Mouse (Mus musculus): Measurements from ENCODE around the gene Map3k11. TPM values are rescaled to one million over a fixed set of nuclear protein-coding genes. Genes with fewer than 3 reads are reported as not detected.

Map3k11 gene
- 37.8 and 40.1 TPM in 2 replicates for polyA plus RNA-seq (2015; fragmentation: Nextera tagmentation; extraction: Ambion mirVana)

GRCm38 (mm10) chr19:5688200-5689087, at the start of gene Map3k11, which contains the start of gene Pcnx3:
Gene Map3k11 (plus strand): TSS chr19:5688742.
Gene Pcnx3 (minus strand): TSS chr19:5688908.
- WGBS = under 1% methylated on average over 68 of the region's 69 CpGs
- peaks cover 23% of the 10 kb centered on the region for H3K36me3 ChIP-seq (ENCODE audit: control insufficient read depth, insufficient read depth, low read length)
- peak; percentile 93 for ATAC-seq (ENCODE audit: low read depth)
- H3K27me3 ChIP-seq (ENCODE audit: control insufficient read depth, insufficient read depth, low read depth, low read length) = no peaks in the 10 kb centered on the region
- H3K9ac ChIP-seq (ENCODE audit: low read length) = peak within 1 kb of the TSS; percentile 90
- H3K27ac ChIP-seq (ENCODE audit: low read length) = peak within 1 kb of the TSS; percentile 94
- peaks cover 29% of the 10 kb centered on the region for H3K4me1 ChIP-seq (replicated peaks; ENCODE audit: control insufficient read depth, insufficient read depth, low read length)
- no peaks in the 10 kb centered on the region for H3K9me3 ChIP-seq (ENCODE audit: control insufficient read depth, low read length)
- peak within 1 kb of the TSS; percentile 86 for H3K4me2 ChIP-seq (ENCODE audit: low read depth, low read length)
- H3K4me3 ChIP-seq (ENCODE audit: low read length) = peak within 1 kb of the TSS; percentile 87

- Histone ChIP-seq H3K9me3 (ENCODE audit: control insufficient read depth, low read length) (no peaks in the 10 kb centered on the region), H3K9ac (ENCODE audit: low read length) (no peak overlapping the region), H3K27me3 (ENCODE audit: control insufficient read depth, insufficient read depth, low read depth, low read length) (no peaks in the 10 kb centered on the region), H3K4me2 (ENCODE audit: low read depth, low read length) (no peak overlapping the region), H3K4me1 (replicated peaks; ENCODE audit: control insufficient read depth, insufficient read depth, low read length) (peaks cover 16% of the 10 kb centered on the region), H3K4me3 (ENCODE audit: low read length) (no peak overlapping the region), H3K27ac (ENCODE audit: low read length) (no peak overlapping the region), H3K36me3 (ENCODE audit: control insufficient read depth, insufficient read depth, low read length) (peaks cover 46% of the 10 kb centered on the region)
- no peak for ATAC-seq (ENCODE audit: low read depth)
- WGBS = 48% methylated on average over 9 of the region's 9 CpGs
These were observed 48.2 kb upstream of the Map3k11 start for GRCm38 (mm10) chr19:5640339-5640738.

GRCm38 (mm10) chr19:5641021-5641420, 47.5 kb upstream of the Map3k11 start:
- Histone ChIP-seq H3K4me3 (ENCODE audit: low read length) (no peak overlapping the region), H3K4me1 (replicated peaks; ENCODE audit: control insufficient read depth, insufficient read depth, low read length) (peaks cover 16% of the 10 kb centered on the region), H3K27me3 (ENCODE audit: control insufficient read depth, insufficient read depth, low read depth, low read length) (no peaks in the 10 kb centered on the region), H3K4me2 (ENCODE audit: low read depth, low read length) (no peak overlapping the region), H3K27ac (ENCODE audit: low read length) (no peak overlapping the region), H3K9ac (ENCODE audit: low read length) (no peak overlapping the region), H3K9me3 (ENCODE audit: control insufficient read depth, low read length) (no peaks in the 10 kb centered on the region), H3K36me3 (ENCODE audit: control insufficient read depth, insufficient read depth, low read length) (peaks cover 53% of the 10 kb centered on the region)
- ATAC-seq (ENCODE audit: low read depth) = no peak
- WGBS = 88% methylated on average over 17 of the region's 17 CpGs

GRCm38 (mm10) chr19:5641641-5642040, 46.9 kb upstream of the Map3k11 start:
- peaks cover 14% of the 10 kb centered on the region for H3K4me1 ChIP-seq (replicated peaks; ENCODE audit: control insufficient read depth, insufficient read depth, low read length)
- no peaks in the 10 kb centered on the region for H3K9me3 ChIP-seq (ENCODE audit: control insufficient read depth, low read length)
- no peak overlapping the region for H3K4me3 ChIP-seq (ENCODE audit: low read length)
- H3K27ac ChIP-seq (ENCODE audit: low read length) = no peak overlapping the region
- H3K36me3 ChIP-seq (ENCODE audit: control insufficient read depth, insufficient read depth, low read length) = peaks cover 57% of the 10 kb centered on the region
- no peak overlapping the region for H3K9ac ChIP-seq (ENCODE audit: low read length)
- H3K4me2 ChIP-seq (ENCODE audit: low read depth, low read length) = no peak overlapping the region
- no peak for ATAC-seq (ENCODE audit: low read depth)
- 85% methylated on average over 8 of the region's 8 CpGs for WGBS
- no peaks in the 10 kb centered on the region for H3K27me3 ChIP-seq (ENCODE audit: control insufficient read depth, insufficient read depth, low read depth, low read length)

- Histone ChIP-seq H3K36me3 (ENCODE audit: control insufficient read depth, insufficient read depth, low read length) (peaks cover 58% of the 10 kb centered on the region), H3K9me3 (ENCODE audit: control insufficient read depth, low read length) (no peaks in the 10 kb centered on the region), H3K9ac (ENCODE audit: low read length) (no peak overlapping the region), H3K27me3 (ENCODE audit: control insufficient read depth, insufficient read depth, low read depth, low read length) (no peaks in the 10 kb centered on the region), H3K4me3 (ENCODE audit: low read length) (no peak overlapping the region), H3K4me1 (replicated peaks; ENCODE audit: control insufficient read depth, insufficient read depth, low read length) (peaks cover 12% of the 10 kb centered on the region), H3K4me2 (ENCODE audit: low read depth, low read length) (no peak overlapping the region), H3K27ac (ENCODE audit: low read length) (no peak overlapping the region)
- no peak for ATAC-seq (ENCODE audit: low read depth)
- 95% methylated on average over 9 of the region's 9 CpGs for WGBS
These were observed 43.3 kb upstream of the Map3k11 start for GRCm38 (mm10) chr19:5645280-5645679.

- 92% methylated on average over 8 of the region's 8 CpGs for WGBS
- no peak for ATAC-seq (ENCODE audit: low read depth)
- Histone ChIP-seq H3K36me3 (ENCODE audit: control insufficient read depth, insufficient read depth, low read length) (peaks cover 46% of the 10 kb centered on the region), H3K4me3 (ENCODE audit: low read length) (no peak overlapping the region), H3K27ac (ENCODE audit: low read length) (no peak overlapping the region), H3K9me3 (ENCODE audit: control insufficient read depth, low read length) (no peaks in the 10 kb centered on the region), H3K4me2 (ENCODE audit: low read depth, low read length) (no peak overlapping the region), H3K4me1 (replicated peaks; ENCODE audit: control insufficient read depth, insufficient read depth, low read length) (peaks cover 12% of the 10 kb centered on the region), H3K9ac (ENCODE audit: low read length) (no peak overlapping the region), H3K27me3 (ENCODE audit: control insufficient read depth, insufficient read depth, low read depth, low read length) (no peaks in the 10 kb centered on the region)
These were observed 41.7 kb upstream of the Map3k11 start for GRCm38 (mm10) chr19:5646731-5647330.

GRCm38 (mm10) chr19:5647791-5648190, 40.8 kb upstream of the Map3k11 start:
- Histone ChIP-seq H3K4me2 (ENCODE audit: low read depth, low read length) (no peak overlapping the region), H3K36me3 (ENCODE audit: control insufficient read depth, insufficient read depth, low read length) (peaks cover 40% of the 10 kb centered on the region), H3K9ac (ENCODE audit: low read length) (no peak overlapping the region), H3K4me1 (replicated peaks; ENCODE audit: control insufficient read depth, insufficient read depth, low read length) (peaks cover 12% of the 10 kb centered on the region), H3K9me3 (ENCODE audit: control insufficient read depth, low read length) (no peaks in the 10 kb centered on the region), H3K27me3 (ENCODE audit: control insufficient read depth, insufficient read depth, low read depth, low read length) (no peaks in the 10 kb centered on the region), H3K27ac (ENCODE audit: low read length) (peak overlapping the region; percentile 89), H3K4me3 (ENCODE audit: low read length) (no peak overlapping the region)
- no peak for ATAC-seq (ENCODE audit: low read depth)
- WGBS = 87% methylated on average over 6 of the region's 6 CpGs

GRCm38 (mm10) chr19:5648401-5649297, 39.9 kb upstream of the Map3k11 start:
- WGBS = 8% methylated on average over 26 of the region's 26 CpGs
- H3K9me3 ChIP-seq (ENCODE audit: control insufficient read depth, low read length) = no peaks in the 10 kb centered on the region
- H3K27ac ChIP-seq (ENCODE audit: low read length) = peak overlapping the region; percentile 89
- peak overlapping the region; percentile 30 for H3K4me3 ChIP-seq (ENCODE audit: low read length)
- H3K27me3 ChIP-seq (ENCODE audit: control insufficient read depth, insufficient read depth, low read depth, low read length) = no peaks in the 10 kb centered on the region
- peak; percentile 96 for ATAC-seq (ENCODE audit: low read depth)
- peak overlapping the region; percentile 57 for H3K9ac ChIP-seq (ENCODE audit: low read length)
- H3K36me3 ChIP-seq (ENCODE audit: control insufficient read depth, insufficient read depth, low read length) = peaks cover 39% of the 10 kb centered on the region
- H3K4me1 ChIP-seq (replicated peaks; ENCODE audit: control insufficient read depth, insufficient read depth, low read length) = peaks cover 12% of the 10 kb centered on the region
- H3K4me2 ChIP-seq (ENCODE audit: low read depth, low read length) = peak overlapping the region; percentile 60
